Mouse (Mus musculus): ENCODE measurements around the gene Gabrr3.
"Not testable (repeated sequence)": the region's sequence is repeated elsewhere in the genome, so short reads cannot be mapped to it uniquely, and the experiment has no call there.

Gene Gabrr3

GRCm38 (mm10) chr16:59407032-59407431 is at the start of gene Gabrr3:
Gabrr3 (plus strand) TSS chr16:59407332.
- DNase-seq (ENCODE audit: extremely low read depth, low read depth) = no peak

- no peak for DNase-seq (ENCODE audit: extremely low read depth, low read depth)
Observed at GRCm38 (mm10) chr16:59363893-59364292, 43.2 kb upstream of the Gabrr3 start, which contains the start of gene Olfr209. Olfr209 (minus strand) TSS chr16:59363993.

GRCm38 (mm10) chr16:59393300-59393699 is 13.8 kb upstream of the Gabrr3 start:
- DNase-seq (ENCODE audit: extremely low read depth, low read depth) = no peak

GRCm38 (mm10) chr16:59401102-59401501 is 6.0 kb upstream of the Gabrr3 start:
- no peak for DNase-seq (ENCODE audit: extremely low read depth, low read depth)

- DNase-seq (ENCODE audit: extremely low read depth, low read depth) = no peak
Observed at GRCm38 (mm10) chr16:59401985-59402384, 5.1 kb upstream of the Gabrr3 start.

GRCm38 (mm10) chr16:59403684-59404083 is 3.4 kb upstream of the Gabrr3 start:
- peak; percentile 17 for DNase-seq (ENCODE audit: extremely low read depth, low read depth)

GRCm38 (mm10) chr16:59404798-59405197 is 2.3 kb upstream of the Gabrr3 start:
- DNase-seq (ENCODE audit: extremely low read depth, low read depth) = no peak

- no peak for DNase-seq (ENCODE audit: extremely low read depth, low read depth)
Observed at GRCm38 (mm10) chr16:59409341-59409748, 2.2 kb downstream of the Gabrr3 start.

GRCm38 (mm10) chr16:59409800-59410199 is 2.7 kb downstream of the Gabrr3 start:
- no peak for DNase-seq (ENCODE audit: extremely low read depth, low read depth)

GRCm38 (mm10) chr16:59413475-59413874 is 6.3 kb downstream of the Gabrr3 start:
- no peak for DNase-seq (ENCODE audit: extremely low read depth, low read depth)

- DNase-seq (ENCODE audit: extremely low read depth, low read depth) = no peak
Observed at GRCm38 (mm10) chr16:59420237-59420866, 13.2 kb downstream of the Gabrr3 start.

- DNase-seq (ENCODE audit: extremely low read depth, low read depth) = peak; percentile 22
Observed at GRCm38 (mm10) chr16:59420867-59421251, 13.7 kb downstream of the Gabrr3 start.

- DNase-seq (ENCODE audit: extremely low read depth, low read depth) = no peak
Observed at GRCm38 (mm10) chr16:59421571-59422345, 14.6 kb downstream of the Gabrr3 start.

- DNase-seq (ENCODE audit: extremely low read depth, low read depth) = no peak
Observed at GRCm38 (mm10) chr16:59427960-59428359, 20.8 kb downstream of the Gabrr3 start.

GRCm38 (mm10) chr16:59433181-59433580 is 26.0 kb downstream of the Gabrr3 start:
- DNase-seq (ENCODE audit: extremely low read depth, low read depth) = no peak

GRCm38 (mm10) chr16:59444880-59445559 is 37.9 kb downstream of the Gabrr3 start:
- no peak for DNase-seq (ENCODE audit: extremely low read depth, low read depth)

- DNase-seq (ENCODE audit: extremely low read depth, low read depth) = no peak
Observed at GRCm38 (mm10) chr16:59448181-59448580, 41.0 kb downstream of the Gabrr3 start.

GRCm38 (mm10) chr16:59449092-59449491 is 42.0 kb downstream of the Gabrr3 start:
- DNase-seq (ENCODE audit: extremely low read depth, low read depth) = no peak

GRCm38 (mm10) chr16:59451813-59452212 is 44.7 kb downstream of the Gabrr3 start:
- DNase-seq (ENCODE audit: extremely low read depth, low read depth) = no peak

- not testable (repeated sequence) for DNase-seq (ENCODE audit: extremely low read depth, low read depth)
Observed at GRCm38 (mm10) chr16:59459259-59459861, 52.2 kb downstream of the Gabrr3 start.

GRCm38 (mm10) chr16:59463567-59463966 is 56.4 kb downstream of the Gabrr3 start:
- DNase-seq (ENCODE audit: extremely low read depth, low read depth) = no peak

- DNase-seq (ENCODE audit: extremely low read depth, low read depth) = no peak
Observed at GRCm38 (mm10) chr16:59463973-59464372, 56.8 kb downstream of the Gabrr3 start.
